Mouse (Mus musculus): Measurements from ENCODE around the gene Marf1. TPM values are rescaled to one million over a fixed set of nuclear protein-coding genes. Genes with fewer than 3 reads are reported as not detected.
"Not testable (repeated sequence)": the region's sequence is repeated elsewhere in the genome, so short reads cannot be mapped to it uniquely, and the experiment has no call there.

The Marf1 gene
- total and polyA plus RNA-seq, 2 experiments from 2014 or later: 5.1 to 8.7 TPM

DNA sequence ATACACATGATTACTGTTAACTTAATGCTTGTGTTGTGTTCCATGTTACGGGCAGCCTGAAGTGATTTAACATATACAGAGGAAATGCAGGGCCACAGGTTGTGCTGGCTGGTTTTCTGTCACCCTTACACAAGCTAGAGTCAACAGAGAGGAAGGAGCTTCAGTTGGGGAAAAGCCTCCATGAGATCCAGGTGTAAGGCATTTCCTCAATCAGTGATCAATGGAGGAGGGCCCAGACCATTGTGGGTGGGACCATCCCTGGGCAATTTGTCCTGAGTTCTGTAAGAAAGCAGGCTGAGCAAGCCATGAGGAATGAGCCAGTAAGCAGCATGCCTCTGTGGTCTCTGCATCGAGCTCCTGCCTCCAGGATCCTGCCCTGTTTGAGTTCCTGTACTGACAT lies 71.4 kb downstream of the Marf1 start:
- Histone ChIP-seq H3K4me1 (ENCODE audit: control insufficient read depth, insufficient read depth) (no peaks in the 10 kb centered on the region), H3K36me3 (replicated peaks; ENCODE audit: control insufficient read depth, insufficient read depth, low read length) (no peaks in the 10 kb centered on the region), H3K9me3 (replicated peaks; ENCODE audit: control insufficient read depth, low read length) (no peaks in the 10 kb centered on the region), H3K9ac (replicated peaks; ENCODE audit: low read depth, low read length) (no peak overlapping the region), H3K27ac (ENCODE audit: low read depth) (no peak overlapping the region), H3K4me3 (ENCODE audit: low read depth, low read length) (no peak overlapping the region), H3K27me3 (ENCODE audit: control insufficient read depth, insufficient read depth, low read length) (no peaks in the 10 kb centered on the region), H3K4me2 (ENCODE audit: low read depth, low read length) (no peak overlapping the region)
- DNase-seq (ENCODE audit: low spot score): no peak
- 72% methylated on average over 2 of the region's 2 CpGs for WGBS
- TF ChIP-seq EP300 (IDR thresholded peaks at IDR 0.05; ENCODE audit: low read depth): no peak
- no peak for TF ChIP-seq CTCF (IDR thresholded peaks at IDR 0.05; ENCODE audit: low read depth)
- ATAC-seq (ENCODE audit: insufficient read depth, low read depth): no peak

DNA sequence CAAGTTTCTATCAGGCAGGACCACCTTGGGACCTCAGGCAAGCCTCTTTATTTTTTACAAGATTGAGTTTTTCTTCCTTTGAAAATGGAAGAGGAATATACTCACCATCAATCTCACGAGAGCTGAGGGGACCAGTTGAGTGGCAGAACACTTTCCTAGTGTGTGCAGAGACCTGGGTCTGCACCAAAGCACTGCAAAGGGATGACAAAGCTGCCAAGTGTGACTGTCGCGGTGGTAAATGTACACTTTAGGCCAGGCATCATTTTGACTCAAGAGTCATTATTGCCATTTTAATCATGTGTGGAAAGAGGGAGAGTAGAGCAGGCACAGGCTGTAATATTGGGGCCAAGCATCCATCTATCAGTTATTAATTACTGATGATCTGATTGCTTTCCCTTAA lies 73.9 kb downstream of the Marf1 start:
- 84% methylated on average over 3 of the region's 3 CpGs for WGBS
- Histone ChIP-seq H3K9me3 (replicated peaks; ENCODE audit: control insufficient read depth, low read length) (no peaks in the 10 kb centered on the region), H3K27ac (ENCODE audit: low read depth) (no peak overlapping the region), H3K9ac (replicated peaks; ENCODE audit: low read depth, low read length) (no peak overlapping the region), H3K27me3 (ENCODE audit: control insufficient read depth, insufficient read depth, low read length) (no peaks in the 10 kb centered on the region), H3K4me2 (ENCODE audit: low read depth, low read length) (no peak overlapping the region), H3K4me1 (ENCODE audit: control insufficient read depth, insufficient read depth) (no peaks in the 10 kb centered on the region), H3K36me3 (replicated peaks; ENCODE audit: control insufficient read depth, insufficient read depth, low read length) (no peaks in the 10 kb centered on the region), H3K4me3 (ENCODE audit: low read depth, low read length) (no peak overlapping the region)
- no peak for DNase-seq (ENCODE audit: low spot score)
- ATAC-seq (ENCODE audit: insufficient read depth, low read depth): no peak
- no peak for TF ChIP-seq CTCF (IDR thresholded peaks at IDR 0.05; ENCODE audit: low read depth)
- no peak for TF ChIP-seq EP300 (IDR thresholded peaks at IDR 0.05; ENCODE audit: low read depth)

DNA sequence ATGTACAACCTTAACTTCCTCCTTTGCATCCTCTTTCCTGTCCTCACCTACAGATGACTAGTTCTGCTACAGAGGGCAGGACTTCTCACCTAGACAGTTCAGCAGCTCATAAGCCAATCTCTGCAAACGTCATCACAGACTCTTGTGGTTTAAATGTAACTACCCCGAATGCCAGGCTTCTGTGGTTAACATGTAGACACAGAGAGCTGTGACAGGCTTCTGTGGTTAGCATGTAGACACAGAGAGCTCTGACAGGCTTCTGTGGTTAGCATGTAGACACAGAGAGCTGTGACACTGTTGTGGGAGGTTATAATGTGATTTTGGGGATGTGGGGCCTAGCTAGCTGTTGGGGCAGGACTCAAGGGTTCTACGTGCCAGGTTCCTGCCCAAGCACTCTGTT lies 74.9 kb downstream of the Marf1 start:
- Histone ChIP-seq H3K9ac (replicated peaks; ENCODE audit: low read depth, low read length) (no peak overlapping the region), H3K4me3 (ENCODE audit: low read depth, low read length) (no peak overlapping the region), H3K4me1 (ENCODE audit: control insufficient read depth, insufficient read depth) (no peaks in the 10 kb centered on the region), H3K36me3 (replicated peaks; ENCODE audit: control insufficient read depth, insufficient read depth, low read length) (no peaks in the 10 kb centered on the region), H3K9me3 (replicated peaks; ENCODE audit: control insufficient read depth, low read length) (no peaks in the 10 kb centered on the region), H3K27ac (ENCODE audit: low read depth) (no peak overlapping the region), H3K27me3 (ENCODE audit: control insufficient read depth, insufficient read depth, low read length) (no peaks in the 10 kb centered on the region), H3K4me2 (ENCODE audit: low read depth, low read length) (no peak overlapping the region)
- WGBS: 59% methylated on average over 3 of the region's 3 CpGs
- ATAC-seq (ENCODE audit: insufficient read depth, low read depth) (no peak), DNase-seq (ENCODE audit: low spot score) (no peak)
- no peak for TF ChIP-seq CTCF (IDR thresholded peaks at IDR 0.05; ENCODE audit: low read depth)
- TF ChIP-seq EP300 (IDR thresholded peaks at IDR 0.05; ENCODE audit: low read depth): no peak

DNA sequence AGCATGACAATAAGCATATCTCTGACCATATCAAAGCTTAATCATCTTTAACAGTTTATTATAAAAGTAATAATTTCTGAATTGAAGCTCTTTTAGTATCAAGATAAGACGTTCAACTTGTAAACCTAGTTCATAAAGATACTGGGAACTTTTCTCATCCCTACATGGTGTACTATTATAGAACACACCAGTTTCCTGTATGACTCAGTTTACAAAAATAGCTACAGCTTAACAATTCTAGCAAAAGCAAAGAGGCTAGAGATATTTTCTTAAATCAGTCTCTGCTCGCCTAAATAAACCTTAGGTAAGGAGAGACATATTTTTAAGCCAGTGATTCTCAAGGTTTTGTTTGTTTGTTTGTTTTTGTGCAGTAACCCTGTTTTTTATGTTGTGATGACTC lies 80.2 kb downstream of the Marf1 start:
- ATAC-seq (ENCODE audit: insufficient read depth, low read depth): no peak
- no peaks in the 10 kb centered on the region for H3K36me3 ChIP-seq (replicated peaks; ENCODE audit: control insufficient read depth, insufficient read depth, low read length)
- no peak for TF ChIP-seq CTCF (IDR thresholded peaks at IDR 0.05; ENCODE audit: low read depth)
- no peak for TF ChIP-seq EP300 (IDR thresholded peaks at IDR 0.05; ENCODE audit: low read depth)

DNA sequence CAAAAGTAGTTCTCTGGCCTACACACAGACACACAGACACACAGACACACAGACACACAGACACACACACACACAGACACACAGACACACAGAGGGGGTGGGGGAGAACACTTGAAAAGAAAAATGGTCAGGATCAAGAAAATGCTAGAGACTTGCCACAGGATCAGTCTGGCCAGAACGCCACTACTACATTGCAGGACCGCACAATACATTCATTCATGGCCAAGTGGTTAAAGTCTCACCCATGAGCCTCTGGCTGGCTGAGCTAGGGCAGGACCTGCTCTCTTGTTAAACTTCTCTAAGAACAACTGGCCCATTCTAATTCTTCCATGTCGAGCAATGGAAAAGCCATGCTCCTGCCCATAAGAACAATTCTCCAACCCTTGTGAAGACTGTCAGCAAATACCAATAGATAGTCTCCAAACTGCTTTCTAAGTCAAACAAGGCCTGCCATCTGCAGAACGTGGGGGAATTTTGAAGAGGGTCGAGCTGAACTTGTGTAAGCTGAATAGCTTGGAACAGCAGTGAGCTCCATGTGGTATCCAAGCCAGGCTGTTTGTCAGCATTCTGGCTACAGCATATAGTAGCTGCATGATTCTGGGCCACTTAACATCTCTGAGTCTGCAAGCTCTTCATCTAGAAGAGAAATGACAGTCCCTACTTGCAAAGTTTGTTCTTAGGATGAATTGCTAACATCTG lies 92.5 kb downstream of the Marf1 start:
- no peak overlapping the region for H3K27ac ChIP-seq (ENCODE audit: low read depth)
- no peaks in the 10 kb centered on the region for H3K4me1 ChIP-seq (ENCODE audit: control insufficient read depth, insufficient read depth)
- no peaks in the 10 kb centered on the region for H3K36me3 ChIP-seq (replicated peaks; ENCODE audit: control insufficient read depth, insufficient read depth, low read length)
- H3K4me3 ChIP-seq (ENCODE audit: low read depth, low read length): no peak overlapping the region
- no peak for TF ChIP-seq EP300 (IDR thresholded peaks at IDR 0.05; ENCODE audit: low read depth)
- no peak for TF ChIP-seq CTCF (IDR thresholded peaks at IDR 0.05; ENCODE audit: low read depth)
- WGBS: 64% methylated on average over 5 of the region's 5 CpGs
- ATAC-seq (ENCODE audit: insufficient read depth, low read depth) (no peak), DNase-seq (ENCODE audit: low spot score) (no peak)
- no peak overlapping the region for H3K9ac ChIP-seq (replicated peaks; ENCODE audit: low read depth, low read length)
- H3K4me2 ChIP-seq (ENCODE audit: low read depth, low read length): no peak overlapping the region
- H3K27me3 ChIP-seq (ENCODE audit: control insufficient read depth, insufficient read depth, low read length): no peaks in the 10 kb centered on the region
- no peaks in the 10 kb centered on the region for H3K9me3 ChIP-seq (replicated peaks; ENCODE audit: control insufficient read depth, low read length)

More for the DNA sequence above, 80.2 kb downstream of the Marf1 start:
- no peak for DNase-seq (ENCODE audit: low spot score)
- Histone ChIP-seq H3K9ac (replicated peaks; ENCODE audit: low read depth, low read length) (no peak overlapping the region), H3K4me3 (ENCODE audit: low read depth, low read length) (no peak overlapping the region), H3K4me1 (ENCODE audit: control insufficient read depth, insufficient read depth) (no peaks in the 10 kb centered on the region), H3K9me3 (replicated peaks; ENCODE audit: control insufficient read depth, low read length) (0 out of 2 replicates have a peak, but pooled peaks cover 5% of the 10 kb centered on the region), H3K27me3 (ENCODE audit: control insufficient read depth, insufficient read depth, low read length) (no peaks in the 10 kb centered on the region), H3K27ac (ENCODE audit: low read depth) (no peak overlapping the region), H3K4me2 (ENCODE audit: low read depth, low read length) (no peak overlapping the region)
- 45% methylated on average over 2 of the region's 2 CpGs for WGBS

DNA sequence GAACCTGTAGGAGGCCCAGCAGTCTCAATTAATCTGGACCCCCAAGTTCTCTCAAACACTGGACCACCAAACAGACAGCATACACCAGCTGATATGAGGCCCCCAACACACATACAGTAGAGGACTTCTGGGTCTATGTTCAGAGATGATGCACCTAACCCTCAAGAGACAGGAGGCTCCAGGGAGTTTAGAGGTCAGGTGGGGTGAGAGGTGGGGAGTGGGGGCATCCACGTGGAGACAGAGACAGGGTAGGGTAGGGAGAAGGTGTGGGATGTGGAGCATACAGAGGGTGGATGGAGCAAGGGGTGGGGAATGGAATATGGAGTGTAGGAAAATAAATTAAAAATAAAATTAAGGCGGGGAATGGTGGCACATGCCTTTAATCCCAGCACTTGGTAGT lies 94.5 kb downstream of the Marf1 start:
- not testable (repeated sequence) for H3K4me1 ChIP-seq (ENCODE audit: control insufficient read depth, insufficient read depth); H3K9ac ChIP-seq (replicated peaks; ENCODE audit: low read depth, low read length); H3K4me2 ChIP-seq (ENCODE audit: low read depth, low read length); DNase-seq (ENCODE audit: low spot score); H3K4me3 ChIP-seq (ENCODE audit: low read depth, low read length); H3K27ac ChIP-seq (ENCODE audit: low read depth); H3K27me3 ChIP-seq (ENCODE audit: control insufficient read depth, insufficient read depth, low read length); H3K9me3 ChIP-seq (replicated peaks; ENCODE audit: control insufficient read depth, low read length); H3K36me3 ChIP-seq (replicated peaks; ENCODE audit: control insufficient read depth, insufficient read depth, low read length); ATAC-seq (ENCODE audit: insufficient read depth, low read depth)
- 82% methylated on average over 2 of the region's 2 CpGs for WGBS

DNA sequence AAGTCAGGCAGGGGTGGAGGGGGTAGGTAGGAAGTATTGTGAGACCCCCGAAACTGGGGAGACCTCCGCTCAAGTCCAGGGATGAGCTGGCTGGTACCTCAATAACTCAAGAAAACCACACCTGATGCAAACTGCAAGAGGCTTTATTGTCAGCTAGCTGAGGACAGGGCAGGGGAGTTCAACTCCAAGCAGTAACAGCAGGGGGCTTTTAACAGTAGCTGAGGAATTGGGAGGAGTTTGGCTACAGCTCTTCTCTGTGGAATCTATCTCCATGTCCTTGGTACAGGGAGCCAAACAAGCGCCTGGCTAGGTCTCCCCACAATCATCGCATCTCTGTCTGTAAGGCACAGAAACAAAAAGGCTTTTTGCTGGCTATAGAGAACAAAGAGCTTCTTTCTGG lies 96.6 kb downstream of the Marf1 start:
- 79% methylated on average over 4 of the region's 4 CpGs for WGBS
- H3K4me1 ChIP-seq (ENCODE audit: control insufficient read depth, insufficient read depth); H3K36me3 ChIP-seq (replicated peaks; ENCODE audit: control insufficient read depth, insufficient read depth, low read length); H3K9me3 ChIP-seq (replicated peaks; ENCODE audit: control insufficient read depth, low read length); H3K27me3 ChIP-seq (ENCODE audit: control insufficient read depth, insufficient read depth, low read length); H3K4me3 ChIP-seq (ENCODE audit: low read depth, low read length); H3K4me2 ChIP-seq (ENCODE audit: low read depth, low read length); DNase-seq (ENCODE audit: low spot score); H3K9ac ChIP-seq (replicated peaks; ENCODE audit: low read depth, low read length); ATAC-seq (ENCODE audit: insufficient read depth, low read depth); H3K27ac ChIP-seq (ENCODE audit: low read depth): not testable (repeated sequence)
